Mouse (Mus musculus): Measurements from ENCODE around the gene Daam1.

Gene Daam1

DNA sequence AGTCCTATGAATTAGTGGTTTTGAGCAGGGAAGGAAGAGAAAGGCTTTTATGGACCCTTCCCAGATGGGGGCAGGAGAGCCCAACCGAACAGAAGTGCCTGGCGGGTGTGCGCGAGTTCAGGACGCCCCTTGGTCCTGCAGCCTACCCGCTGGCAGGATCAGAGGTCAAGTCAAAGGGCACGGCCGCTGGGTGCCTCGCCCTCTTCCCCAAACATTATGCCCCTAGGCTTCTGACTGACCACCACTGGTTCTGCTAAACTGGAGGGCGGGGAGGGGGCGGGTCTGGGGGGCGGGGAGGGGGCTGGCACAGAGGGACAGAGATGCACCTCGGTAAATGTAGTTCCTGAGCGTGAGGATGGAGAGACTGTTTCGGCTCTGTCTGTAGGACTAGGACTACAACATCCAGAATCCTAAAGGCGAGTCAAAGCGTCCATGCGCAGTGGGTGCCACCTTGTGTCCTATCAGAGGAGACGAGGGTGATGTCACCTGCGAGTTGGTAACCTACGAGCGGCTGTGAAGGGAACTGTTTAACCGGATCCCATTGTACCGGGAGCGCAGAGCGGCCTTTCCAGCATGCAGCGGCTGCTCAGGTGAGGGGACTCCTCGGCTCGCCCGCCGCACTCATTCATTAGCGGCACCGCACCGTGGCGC lies at the start of gene Daam1:
Daam1 (plus strand) TSS at position 472 of the 651 bp plus-strand sequence.
- DNase-seq (ENCODE audit: low read depth, low spot score): peak; percentile 97

DNA sequence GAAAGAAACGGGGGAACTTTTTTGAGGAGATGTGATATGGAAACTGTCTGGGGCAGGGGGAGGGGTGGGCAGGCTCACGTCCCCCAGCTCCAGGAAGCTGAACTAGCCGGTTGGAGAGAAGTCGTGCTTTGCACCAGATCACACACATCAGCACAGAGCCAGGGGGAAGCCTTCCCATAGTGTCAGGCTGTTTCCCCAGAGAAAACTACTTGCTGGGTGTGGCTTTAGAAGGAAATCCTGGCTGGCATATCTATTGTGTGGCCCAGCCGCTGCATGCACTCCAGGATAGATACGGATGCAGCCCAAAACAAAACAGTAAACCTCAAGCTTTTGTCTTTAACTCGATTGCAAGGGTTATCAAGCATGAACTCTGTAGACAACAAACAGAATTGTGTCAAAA lies 49.7 kb upstream of the Daam1 start:
- DNase-seq (ENCODE audit: low read depth, low spot score): no peak

DNA sequence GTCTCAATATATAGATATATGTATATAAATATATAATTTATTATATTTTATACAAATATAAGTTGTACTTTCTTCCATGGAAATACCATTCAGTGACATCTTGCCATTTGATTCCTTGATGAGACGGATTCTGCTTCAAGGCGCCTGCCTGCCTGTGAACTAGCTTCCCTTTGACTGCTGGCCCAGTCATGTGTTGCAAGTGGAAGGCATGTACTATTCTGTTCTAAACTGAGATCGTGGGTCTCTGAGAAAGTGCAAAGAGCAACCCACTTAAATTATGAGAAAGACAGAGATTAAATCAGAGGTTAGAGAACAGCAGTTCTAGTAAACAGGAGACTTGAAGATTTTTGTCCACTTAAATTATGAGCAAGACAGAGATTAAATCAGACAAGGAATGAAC lies 46.9 kb upstream of the Daam1 start:
- DNase-seq (ENCODE audit: low read depth, low spot score): no peak

DNA sequence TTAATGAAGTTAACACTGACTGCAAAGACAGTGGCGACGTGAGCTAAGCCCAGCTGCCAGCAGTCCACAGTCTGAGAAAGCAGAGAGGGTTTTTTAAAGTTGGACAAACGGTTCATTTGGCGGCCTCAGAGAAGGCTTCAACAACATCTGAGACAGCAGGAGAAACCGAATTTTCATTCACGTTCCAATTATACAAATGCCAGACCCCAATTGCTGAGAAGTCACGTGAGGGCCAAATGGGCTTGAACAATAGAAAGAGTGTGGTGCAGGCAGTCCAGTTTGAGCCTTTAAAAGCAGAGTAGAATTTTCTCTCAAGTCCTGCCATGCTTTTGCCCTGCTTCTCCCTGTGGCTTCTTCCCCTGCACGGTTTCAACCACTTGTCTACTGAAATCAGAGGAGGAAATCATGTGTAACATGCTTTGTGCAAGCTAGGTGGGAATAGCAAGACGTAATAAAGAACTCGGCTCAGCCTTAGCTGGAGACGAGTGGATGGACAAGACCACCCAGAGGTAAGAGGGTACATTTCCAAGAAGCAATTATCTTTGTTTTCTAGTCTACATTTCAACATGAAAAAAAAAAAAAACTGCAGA lies 46.1 kb upstream of the Daam1 start:
- no peak for DNase-seq (ENCODE audit: low read depth, low spot score)

DNA sequence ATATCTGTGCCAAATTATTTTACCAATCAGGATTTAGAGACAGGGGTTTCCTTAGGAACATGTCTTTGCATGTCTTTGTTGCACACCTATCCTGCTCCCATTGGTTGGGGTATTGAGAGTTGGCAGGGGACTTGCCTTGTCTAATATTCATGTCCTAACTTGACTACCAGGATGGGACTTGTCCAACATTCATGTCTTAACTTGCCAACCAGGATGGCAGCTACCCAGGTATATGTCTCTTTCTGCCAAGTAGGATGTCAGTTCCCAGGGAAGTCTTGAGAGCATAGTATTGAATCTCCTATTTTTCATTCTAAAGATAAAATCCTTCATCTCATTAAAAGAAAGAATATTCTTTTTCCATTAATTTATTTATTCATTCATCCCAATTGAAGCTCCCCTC lies 44.4 kb upstream of the Daam1 start:
- DNase-seq (ENCODE audit: low read depth, low spot score): no peak

DNA sequence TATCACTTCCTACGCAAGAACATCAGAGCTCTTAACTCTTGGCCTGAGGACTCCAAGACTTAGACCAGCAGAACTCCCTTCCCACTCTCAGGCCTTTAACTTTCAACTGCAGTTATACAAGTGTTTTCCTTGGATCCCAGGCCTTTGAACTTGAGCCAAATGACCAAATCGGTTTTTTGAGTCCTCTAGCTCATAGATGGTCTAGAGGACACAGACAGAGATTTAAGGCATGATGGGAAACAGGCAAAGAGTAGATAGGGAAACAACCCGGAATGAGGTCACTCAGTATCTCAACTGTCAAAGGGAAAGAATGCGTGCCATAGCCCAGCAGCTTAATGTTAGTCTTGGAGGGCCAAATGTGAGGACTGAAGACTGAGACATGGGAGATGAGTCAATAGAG lies 42.1 kb upstream of the Daam1 start:
- DNase-seq (ENCODE audit: low read depth, low spot score): no peak

DNA sequence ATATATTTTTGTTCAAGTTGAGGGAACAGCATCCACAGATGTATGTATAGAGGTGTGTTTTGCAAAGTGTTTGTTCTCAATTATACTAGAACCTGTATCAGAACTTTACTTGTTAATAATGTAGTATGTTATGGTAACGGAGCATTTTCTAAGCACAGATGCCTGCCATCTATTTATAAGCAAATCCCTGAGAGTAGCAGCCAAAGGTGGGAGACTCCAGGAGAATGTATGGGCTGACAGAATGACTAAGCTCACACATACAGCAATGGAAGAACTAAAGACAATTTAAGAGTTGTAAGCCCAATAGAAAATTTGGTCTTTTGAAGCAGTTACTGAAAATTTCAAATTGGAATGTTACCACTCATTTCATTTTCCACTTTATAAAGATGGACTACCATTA lies 40.3 kb upstream of the Daam1 start:
- no peak for DNase-seq (ENCODE audit: low read depth, low spot score)

DNA sequence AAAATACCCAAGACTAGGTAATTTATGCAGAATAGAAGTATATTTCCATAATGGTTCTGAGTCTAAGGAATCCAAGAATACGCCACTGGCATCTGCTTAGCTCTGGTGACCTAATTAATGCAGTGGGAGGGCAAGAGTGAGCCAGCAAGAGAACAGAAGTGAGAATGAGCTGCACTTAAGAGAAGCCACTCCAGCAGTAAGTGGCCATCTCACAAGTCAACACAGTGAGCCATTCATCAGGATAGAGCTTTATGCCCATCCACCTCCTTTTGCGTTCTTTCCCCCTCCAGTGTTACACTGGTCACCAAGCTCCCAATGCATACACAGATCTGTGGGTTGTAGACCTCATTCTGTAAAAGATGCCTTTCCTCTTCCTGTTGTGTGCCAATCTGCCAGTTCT lies 37.8 kb upstream of the Daam1 start:
- no peak for DNase-seq (ENCODE audit: low read depth, low spot score)

DNA sequence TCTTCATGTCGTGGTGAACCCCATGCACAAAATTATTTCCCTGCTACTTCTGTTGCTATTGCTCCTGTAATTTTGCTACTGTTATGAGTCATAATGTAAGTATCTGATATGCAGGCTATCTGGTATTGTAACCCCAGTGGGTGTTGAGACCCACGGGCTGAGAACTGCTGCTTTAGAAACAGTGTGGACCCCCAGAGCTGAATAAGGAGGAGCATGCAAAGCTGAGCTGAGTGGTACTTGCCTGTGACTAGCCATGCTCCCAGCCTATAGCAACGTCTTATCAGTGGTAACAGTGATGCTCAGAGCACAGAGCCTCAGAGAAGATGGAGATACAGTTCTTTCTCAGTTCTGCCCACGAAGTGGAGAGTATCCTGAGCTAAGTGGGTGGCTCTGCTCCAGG lies 35.3 kb upstream of the Daam1 start:
- no peak for DNase-seq (ENCODE audit: low read depth, low spot score)

DNA sequence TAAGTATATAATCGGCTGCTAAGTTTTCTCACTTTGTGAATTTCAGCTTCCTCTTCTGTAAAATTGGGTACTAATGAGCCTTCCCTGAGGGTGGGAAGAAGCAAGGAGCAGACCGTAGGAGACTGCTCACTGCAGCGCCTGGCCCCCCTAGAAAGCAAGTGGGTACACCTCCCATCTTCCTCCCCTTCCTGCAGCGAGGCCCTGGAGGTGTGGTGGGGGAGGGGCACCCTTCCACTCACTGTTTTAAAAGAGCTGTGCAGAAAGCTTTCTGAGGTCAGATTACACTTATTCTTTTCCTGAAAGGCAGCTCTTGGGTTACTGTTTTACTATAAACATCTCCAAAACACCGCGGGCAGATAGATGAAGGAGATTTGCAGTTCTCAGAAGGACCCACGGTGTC lies 34.4 kb upstream of the Daam1 start:
- DNase-seq (ENCODE audit: low read depth, low spot score): no peak

DNA sequence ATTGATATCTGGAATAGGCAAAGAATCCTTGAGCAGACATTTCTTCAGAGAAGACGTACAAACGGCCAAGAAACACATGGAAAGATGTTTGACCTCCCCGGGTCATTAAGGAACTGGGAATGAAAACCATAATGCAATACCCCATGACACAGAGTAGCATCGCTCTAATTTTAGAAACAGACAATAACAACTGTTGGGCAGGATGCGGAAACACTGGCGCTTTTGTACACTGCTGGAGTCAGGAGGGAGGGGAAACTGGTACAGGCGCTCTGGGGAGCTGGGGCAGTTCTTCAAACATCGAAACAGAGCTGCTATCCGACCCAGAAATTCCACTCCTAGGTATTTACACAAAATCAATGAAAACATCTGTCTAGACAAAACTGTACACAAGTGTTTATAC lies 23.6 kb upstream of the Daam1 start:
- DNase-seq (ENCODE audit: low read depth, low spot score): no peak

DNA sequence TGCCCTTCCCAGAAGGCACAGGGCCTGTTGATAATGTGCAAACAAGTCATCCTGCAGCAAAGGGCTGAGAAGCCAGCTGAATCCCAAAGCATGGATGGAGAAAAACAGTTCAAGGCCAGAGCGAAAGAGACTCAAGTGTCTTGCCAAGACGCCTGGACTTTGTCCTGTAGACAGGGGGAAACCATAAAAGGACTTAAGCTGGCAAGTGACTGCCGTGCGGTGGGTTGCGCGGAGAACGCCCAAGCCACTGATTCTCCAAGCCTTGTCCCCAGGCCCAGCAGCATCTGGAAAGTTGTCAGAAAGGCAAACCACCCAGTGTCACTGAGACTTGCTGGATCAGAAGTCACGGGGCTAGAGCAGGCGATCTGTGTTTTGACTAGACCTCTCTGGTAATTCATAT lies 22.2 kb upstream of the Daam1 start:
- no peak for DNase-seq (ENCODE audit: low read depth, low spot score)

DNA sequence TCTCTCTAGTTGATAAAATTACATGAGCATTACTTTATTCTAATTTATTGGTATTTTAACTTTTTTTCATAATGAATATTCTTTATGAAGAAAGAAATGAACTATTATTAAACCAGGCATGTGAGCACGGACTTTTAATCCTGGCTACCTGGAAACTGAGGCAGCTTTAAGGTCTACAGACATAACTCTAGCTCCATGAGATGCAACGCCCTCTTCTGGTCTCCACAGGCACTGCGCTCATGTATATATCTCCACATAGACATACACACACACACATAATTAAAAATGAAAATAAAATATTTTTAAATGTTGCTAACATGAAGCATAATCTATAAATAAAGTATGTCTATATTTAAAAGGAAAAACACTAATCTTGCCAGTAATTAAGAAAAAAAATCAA lies 21.3 kb upstream of the Daam1 start:
- no peak for DNase-seq (ENCODE audit: low read depth, low spot score)

DNA sequence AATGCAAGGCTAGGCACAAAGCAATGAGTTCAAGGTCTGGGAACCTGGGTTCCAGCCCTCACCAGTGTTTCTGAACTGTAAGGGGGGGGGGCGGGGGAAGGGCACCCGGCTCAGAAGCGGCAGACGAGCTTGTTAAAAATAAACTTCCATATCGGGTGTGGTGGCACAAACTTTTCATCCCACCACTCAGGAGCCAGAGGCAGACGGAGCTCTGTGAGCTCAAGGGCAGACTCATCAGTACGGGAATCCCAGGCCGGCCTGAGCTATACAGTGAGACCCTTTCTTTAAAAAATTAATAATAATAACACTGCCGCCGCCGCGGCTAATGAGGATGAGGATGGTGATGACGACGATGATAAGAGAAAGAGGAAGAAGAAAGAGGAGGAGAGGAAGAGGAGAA lies 18.3 kb upstream of the Daam1 start:
- DNase-seq (ENCODE audit: low read depth, low spot score): no peak

DNA sequence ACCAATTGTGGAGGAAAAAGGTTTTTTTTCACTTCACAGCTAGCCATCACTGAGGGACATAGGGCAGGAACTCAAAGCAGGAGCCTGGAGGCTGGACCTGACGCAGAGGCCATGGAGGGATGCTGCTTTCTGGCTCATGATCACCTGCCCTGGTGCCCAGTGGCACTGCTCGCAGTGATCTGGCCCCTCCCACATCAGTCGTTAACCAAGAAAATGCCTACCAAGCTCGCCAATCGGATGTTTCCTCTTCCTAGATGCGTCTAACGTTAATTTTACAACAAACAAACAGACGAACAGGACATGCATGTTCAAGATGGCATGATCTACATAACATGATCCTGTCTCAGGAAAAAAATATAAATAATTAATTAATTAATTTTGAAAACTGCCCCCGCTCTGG lies 17.6 kb upstream of the Daam1 start:
- DNase-seq (ENCODE audit: low read depth, low spot score): no peak

DNA sequence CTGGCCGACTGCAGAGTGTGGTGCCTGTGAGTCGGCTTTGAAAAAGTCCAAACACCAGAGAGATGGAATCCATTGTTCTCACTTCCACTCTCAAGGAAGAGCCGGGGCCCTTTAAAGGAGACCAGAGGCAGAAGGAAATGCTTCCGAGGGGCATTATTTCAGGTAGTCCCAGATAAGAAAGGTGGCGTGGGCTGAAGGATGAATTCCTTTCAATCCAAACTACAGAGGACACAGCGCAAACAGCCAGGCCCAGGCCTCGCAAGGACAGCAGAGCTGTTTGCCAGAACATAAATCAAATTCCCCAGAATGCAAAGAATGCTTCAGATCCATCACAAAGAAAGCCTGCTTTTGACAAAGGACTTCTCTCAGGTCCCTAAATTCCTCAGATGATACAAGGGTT lies 17.1 kb upstream of the Daam1 start:
- no peak for DNase-seq (ENCODE audit: low read depth, low spot score)

DNA sequence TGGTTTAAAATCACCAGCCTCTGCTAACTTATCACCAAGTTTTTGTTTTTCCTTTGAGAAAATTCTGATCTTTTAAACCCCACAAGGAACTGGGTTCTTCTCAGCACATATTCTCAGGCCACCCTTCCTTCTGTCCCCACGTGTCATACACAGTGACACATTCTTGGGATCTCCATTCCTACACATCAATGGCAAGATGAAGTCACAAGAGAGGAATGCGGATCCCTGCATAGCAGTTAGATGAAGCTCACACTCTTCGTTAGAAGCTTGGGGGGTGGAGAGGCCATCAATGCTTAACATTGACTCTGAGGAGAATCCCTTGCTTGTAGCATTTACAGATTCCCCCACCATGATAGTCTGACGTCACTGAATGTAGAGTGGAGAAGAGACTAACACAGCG lies 10.8 kb upstream of the Daam1 start:
- DNase-seq (ENCODE audit: low read depth, low spot score): no peak

DNA sequence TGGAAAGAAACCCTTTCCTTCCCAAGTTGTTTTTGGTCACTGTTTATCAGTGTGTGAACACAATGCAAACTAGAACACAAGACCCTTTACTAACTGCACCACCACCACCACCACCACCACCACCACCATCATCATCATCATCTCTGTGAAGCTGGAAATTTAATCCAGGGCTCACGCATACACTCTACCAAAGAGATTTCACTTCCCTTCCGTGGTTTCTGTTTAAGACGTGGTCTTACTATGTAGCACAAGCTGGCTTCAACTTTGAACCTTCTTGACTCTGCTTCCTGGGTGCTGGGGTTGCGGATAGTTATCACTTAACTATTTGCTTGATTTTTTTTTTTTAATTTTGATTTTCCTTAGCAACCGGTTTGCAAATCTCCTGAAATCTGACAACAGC lies 9.6 kb upstream of the Daam1 start:
- DNase-seq (ENCODE audit: low read depth, low spot score): no peak

DNA sequence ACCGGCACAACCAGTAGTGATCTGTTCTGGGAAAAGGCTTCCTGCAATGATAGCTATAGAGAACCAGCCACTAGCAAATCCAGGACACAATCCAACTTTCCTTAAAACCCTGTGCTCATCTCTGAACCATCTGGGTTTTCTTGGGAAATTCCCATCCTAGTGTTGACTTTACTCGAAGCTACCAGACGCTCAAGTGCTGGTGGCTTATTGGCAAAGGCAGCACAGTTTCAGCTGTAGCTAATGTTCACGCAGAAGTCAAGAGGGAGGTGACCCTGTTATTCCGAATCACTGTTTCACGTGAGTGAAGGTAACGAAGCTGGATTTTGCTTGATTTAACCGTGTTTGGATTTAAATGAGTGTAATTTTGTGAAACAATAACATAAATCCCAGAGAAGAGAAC lies 9.1 kb upstream of the Daam1 start:
- no peak for DNase-seq (ENCODE audit: low read depth, low spot score)

DNA sequence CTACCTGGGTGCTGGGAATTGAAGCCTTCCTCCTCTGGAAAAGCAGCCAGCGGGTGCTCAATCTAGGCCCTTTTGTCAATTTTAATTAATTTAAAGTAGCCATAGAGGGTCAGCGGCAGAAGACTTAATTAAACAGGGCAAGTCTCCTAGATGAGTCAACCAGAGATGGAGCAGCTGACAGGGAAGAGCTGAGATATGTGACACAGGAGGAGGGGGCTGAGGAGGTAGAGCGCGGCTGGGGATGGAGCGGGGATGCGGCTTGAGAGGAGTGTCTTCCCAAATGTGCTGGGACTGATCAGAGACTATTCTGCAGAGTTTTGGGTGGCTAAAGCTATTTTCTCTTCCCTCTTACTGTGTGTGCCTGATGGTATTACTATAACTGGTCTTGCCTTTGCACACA lies 6.0 kb upstream of the Daam1 start:
- no peak for DNase-seq (ENCODE audit: low read depth, low spot score)

DNA sequence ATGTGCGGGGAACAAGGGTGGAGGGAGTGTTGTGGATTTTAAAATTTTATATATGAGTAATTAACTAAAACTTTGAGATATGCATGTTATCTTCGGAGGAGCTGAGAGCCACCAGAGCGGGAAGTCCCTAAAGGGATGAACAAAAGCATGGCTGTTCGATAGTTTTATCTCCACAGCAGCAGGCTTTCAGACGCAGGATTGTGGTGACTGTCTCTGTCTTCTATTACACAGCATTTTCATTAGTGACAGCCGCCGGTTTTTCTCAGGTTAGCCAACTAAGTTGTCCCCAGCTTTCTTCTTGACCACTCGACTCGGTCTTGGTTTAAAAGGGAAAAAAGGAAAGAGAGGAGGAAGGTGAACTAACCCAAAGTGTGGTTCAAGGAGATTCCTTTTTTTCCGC lies 739 bp upstream of the Daam1 start:
- peak; percentile 13 for DNase-seq (ENCODE audit: low read depth, low spot score)

DNA sequence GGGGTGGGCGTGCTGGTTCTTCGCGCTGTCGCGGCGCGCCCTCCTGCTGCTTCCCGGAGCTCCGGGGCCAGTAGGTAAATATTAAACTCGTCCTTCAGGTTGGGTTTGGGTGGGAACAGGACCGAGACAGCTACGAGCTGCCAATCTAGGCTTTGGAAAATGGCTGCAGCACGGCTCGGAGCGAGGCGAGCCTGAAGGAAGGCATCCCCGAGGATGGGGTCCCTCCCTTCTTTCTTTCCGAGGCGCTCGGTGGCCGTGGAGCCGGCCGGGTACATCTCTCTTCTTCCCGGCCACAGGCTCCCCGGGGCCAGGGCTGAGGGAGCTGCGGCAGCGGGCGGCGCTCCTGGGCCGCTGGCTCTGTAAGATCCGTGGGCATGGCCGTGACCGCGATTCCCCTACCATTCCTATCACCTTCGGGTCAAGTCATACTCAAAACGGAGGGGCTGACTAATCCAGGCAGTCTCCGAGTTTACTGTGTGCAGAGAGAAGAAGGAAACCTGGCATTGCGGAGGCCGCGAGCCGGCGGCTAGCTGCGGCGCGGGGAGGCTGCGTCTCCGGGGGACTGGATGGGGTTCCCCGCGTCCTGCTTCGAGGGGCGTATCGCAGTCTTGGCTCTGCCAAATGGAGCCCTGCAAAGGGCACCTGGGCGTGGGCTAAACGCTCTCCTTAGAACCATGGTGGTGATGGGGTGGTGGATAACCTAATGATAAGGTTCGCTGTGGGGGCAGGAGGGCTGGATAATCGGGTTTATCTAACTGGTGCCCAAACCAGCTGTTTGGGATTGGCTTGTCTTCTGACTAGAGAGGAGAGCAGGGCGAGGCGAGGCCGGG lies 595 bp downstream of the Daam1 start:
- no peak for DNase-seq (ENCODE audit: low read depth, low spot score)

DNA sequence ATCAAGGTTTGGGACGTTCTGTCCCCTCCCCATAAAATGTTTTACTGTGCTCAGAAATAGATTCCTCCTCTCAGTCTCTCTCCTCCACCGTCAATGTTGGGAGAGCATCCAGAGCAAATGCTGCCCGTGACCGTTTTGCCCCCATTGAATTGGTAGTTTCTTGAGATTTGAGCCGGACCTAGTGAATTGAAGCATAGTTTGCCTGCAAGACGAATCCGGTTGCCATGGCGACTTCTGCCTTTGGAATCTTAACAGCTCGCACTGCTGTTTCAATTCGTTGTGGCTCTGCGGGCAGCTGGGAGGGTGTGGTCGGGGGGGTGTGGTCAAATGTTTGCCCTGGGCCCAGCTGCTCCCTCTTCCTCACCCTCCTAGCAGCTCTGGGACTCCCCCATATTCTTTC lies 1.3 kb downstream of the Daam1 start:
- DNase-seq (ENCODE audit: low read depth, low spot score): peak; percentile 56
